8 mouse cellular contexts compared by ENCODE assay signal in genomic region chr17:17402222-17403004, GRCm38 (mm10). TPM values are rescaled to one million over a fixed set of nuclear protein-coding genes. Genes with fewer than 3 reads are reported as not detected.
A peak's percentile ranks its signal among the peaks of the same experiment; 100 is the strongest.
DNase-seq lines count a peak whose midpoint lies in the region; ATAC-seq and TF ChIP-seq lines count a peak whose summit lies in the region.

Lix1 (plus strand) TSS chr17:17402672.

- no peaks in the 10 kb centered on the region for H3K36me3 ChIP-seq in embryonic facial prominence, embryonic 12.5 days
- H3K36me3 ChIP-seq in heart, embryonic 16.5 days (ENCODE audit: control insufficient read depth, insufficient read depth), result no peaks in the 10 kb centered on the region

- H3K27me3 ChIP-seq in embryonic facial prominence, embryonic 12.5 days, result no peaks in the 10 kb centered on the region
- no peaks in the 10 kb centered on the region for H3K27me3 ChIP-seq in heart, embryonic 16.5 days (ENCODE audit: control insufficient read depth, insufficient read depth, low read length)

- ATAC-seq in embryonic facial prominence, embryonic 12.5 days (ENCODE audit: insufficient number of reproducible peaks, insufficient read depth, low FRiP score, low TSS enrichment), result peak; percentile 92
- ATAC-seq in heart, embryonic 16.5 days (replicated peaks; ENCODE audit: extremely low read depth, insufficient read depth, low FRiP score), result peak; percentile 78

- no peak; the same call in 1 of the 2 replicates for TF ChIP-seq CTCF in lung, adult 2 months (IDR thresholded peaks at IDR 0.05; ENCODE audit: insufficient read depth, low read length)

- peak; percentile 20 for DNase-seq in thymus, postnatal 0 days (ENCODE audit: low spot score)
- DNase-seq in thymus, adult 18-20 months, result no peak
- peak; percentile 57 to 74 for DNase-seq in kidney, postnatal 4 days
- DNase-seq in lung, adult 2 months, result peak; percentile 14
- DNase-seq in retina, adult 2 months (ENCODE audit: low read depth, low spot score), result peak; percentile 15
- DNase-seq in urinary bladder, postnatal 10 days (ENCODE audit: low spot score), result no peak

- peak within 1 kb of the TSS; percentile 33 for H3K4me2 ChIP-seq in embryonic facial prominence, embryonic 12.5 days (replicated peaks)
- H3K4me2 ChIP-seq in heart, embryonic 16.5 days (ENCODE audit: low read depth, low read length), result peak within 1 kb of the TSS; percentile 27

- 0 out of 2 replicates have a peak, but pooled peaks cover 9% of the 10 kb centered on the region for H3K4me1 ChIP-seq in embryonic facial prominence, embryonic 12.5 days
- H3K4me1 ChIP-seq in heart, embryonic 16.5 days (ENCODE audit: control insufficient read depth, insufficient read depth, low read length), result peaks cover 3% of the 10 kb centered on the region; the same call in 1 of the 2 replicates
- peaks cover 3% of the 10 kb centered on the region; the same call in 1 of the 2 replicates for H3K4me1 ChIP-seq in lung, adult 2 months (ENCODE audit: control insufficient read depth, insufficient read depth, low read length)

- H3K27ac ChIP-seq in embryonic facial prominence, embryonic 12.5 days, result peak within 1 kb of the TSS; percentile 78
- no peak within 1 kb of the TSS for H3K27ac ChIP-seq in heart, embryonic 16.5 days (ENCODE audit: low read length)

- TF ChIP-seq POLR2A in lung, adult 2 months (IDR thresholded peaks at IDR 0.05; ENCODE audit: borderline replicate concordance, extremely low read depth, low read depth, low read length), result no peak

- 29% methylated on average over 6 of the region's 6 CpGs for WGBS in embryonic facial prominence, embryonic 12.5 days
- WGBS in heart, embryonic 16.5 days, result 33% methylated on average over 6 of the region's 6 CpGs
- WGBS in lung, adult 2 months, result 36% methylated on average over 6 of the region's 6 CpGs

- H3K9me3 ChIP-seq in embryonic facial prominence, embryonic 12.5 days, result no peaks in the 10 kb centered on the region
- no peaks in the 10 kb centered on the region for H3K9me3 ChIP-seq in heart, embryonic 16.5 days (replicated peaks; ENCODE audit: control insufficient read depth, low read length)

- 0 out of 2 replicates have a peak within 1 kb of the TSS, but pooled peaks have one; percentile 21 for H3K4me3 ChIP-seq in embryonic facial prominence, embryonic 12.5 days
- no peak within 1 kb of the TSS for H3K4me3 ChIP-seq in heart, embryonic 16.5 days (ENCODE audit: low read length)
- H3K4me3 ChIP-seq in lung, adult 2 months (replicated peaks; ENCODE audit: extremely low read depth, low read depth, low read length), result no peak within 1 kb of the TSS

- no peak within 1 kb of the TSS for H3K9ac ChIP-seq in embryonic facial prominence, embryonic 12.5 days
- H3K9ac ChIP-seq in heart, embryonic 16.5 days (ENCODE audit: low read length), result no peak within 1 kb of the TSS

RNA-seq across cellular contexts. Expression of gene Lix1, which starts in this region (rescaled TPM):
- polyA plus RNA-seq in thymus, postnatal 0 days (2015; fragmentation: Nextera tagmentation; extraction: Ambion mirVana), result 0.24 and 0.36 TPM in 2 replicates
- polyA plus RNA-seq in embryonic facial prominence, embryonic 12.5 days (2016; fragmentation: Nextera tagmentation; extraction: Ambion mirVana), result 50.3 and 50.9 TPM in 2 replicates
- polyA plus RNA-seq in heart, embryonic 16.5 days (2015; fragmentation: Nextera tagmentation; extraction: Ambion mirVana), result 2.7 and 3.7 TPM in 2 replicates
- 0.34 and 0.38 TPM in 2 replicates for polyA plus RNA-seq in lung, adult 2 months (2012; rRNA removed)

Comparison
In these comparisons a context has a peak if more than half of its experiments do, and no peak if none do; other contexts are left out.
1. RNA of gene Lix1 (polyA plus RNA-seq): 50.3 to 50.9 TPM in embryonic facial prominence, embryonic 12.5 days; 2.7 to 3.7 TPM in heart, embryonic 16.5 days, 0.24 to 0.36 TPM in thymus, postnatal 0 days and 0.34 to 0.38 TPM in lung, adult 2 months; every median in the first group is over 10 times any median in the second.
2. Peak in DNase-seq in thymus, postnatal 0 days; RNA of the gene not detected or under 1 TPM.
3. Peak in DNase-seq in lung, adult 2 months; RNA of the gene not detected or under 1 TPM.
4. DNase-seq: peak in kidney, postnatal 4 days (2 of 2) and retina, adult 2 months (single experiment); none in thymus, adult 18-20 months (0 of 2) and urinary bladder, postnatal 10 days (single experiment).